Comparison of ENCODE assay signal across 16 mouse cellular contexts in genomic region chr11:79494976-79495800, GRCm38 (mm10). TPM values are rescaled to one million over a fixed set of nuclear protein-coding genes. Genes with fewer than 3 reads are reported as not detected.
DNase-seq lines count a peak whose midpoint lies in the region; ATAC-seq and TF ChIP-seq lines count a peak whose summit lies in the region.
"Had no signal": no experiment of that assay in that cellular context is flagged by ENCODE, and none has a peak within 500 bp of the region (broad histone marks: within the 10 kb centered on the region; RNA-seq: fewer than 3 reads in every experiment).

No protein-coding gene starts in this region.

- no peak for TF ChIP-seq CTCF in kidney, adult 2 months (conservative IDR thresholded peaks at IDR 0.05; ENCODE audit: insufficient read depth, insufficient read length, low read depth, low read length)
- no peak for TF ChIP-seq CTCF in C2C12 (IDR thresholded peaks at IDR 0.05; ENCODE audit: control insufficient read depth, insufficient read depth, insufficient read length)

- peaks cover 10% of the 10 kb centered on the region for H3K36me3 ChIP-seq in embryonic facial prominence, embryonic 14.5 days (ENCODE audit: control insufficient read depth, insufficient read depth, low read length)
- H3K36me3 ChIP-seq in embryonic facial prominence, embryonic 10.5 days (replicated peaks) = peaks cover 23% of the 10 kb centered on the region
- H3K36me3 ChIP-seq in kidney, adult 2 months (ENCODE audit: control insufficient read depth, insufficient read depth, low read length) = no peaks in the 10 kb centered on the region; the same call in 1 of the 2 replicates
- peaks cover 4% of the 10 kb centered on the region for H3K36me3 ChIP-seq in kidney, embryonic 14.5 days (ENCODE audit: control insufficient read depth, insufficient read depth, low read length)
- peaks cover 13% of the 10 kb centered on the region for H3K36me3 ChIP-seq in C2C12 (ENCODE audit: control insufficient read depth, insufficient read depth)
- H3K36me3 ChIP-seq in midbrain, embryonic 14.5 days (ENCODE audit: control insufficient read depth, insufficient read depth, low read length) = 0 out of 2 replicates have a peak, but pooled peaks cover 2% of the 10 kb centered on the region

- no peaks in the 10 kb centered on the region for H3K27me3 ChIP-seq in embryonic facial prominence, embryonic 14.5 days (replicated peaks; ENCODE audit: control insufficient read depth, insufficient read depth, low read length)
- H3K27me3 ChIP-seq in embryonic facial prominence, embryonic 10.5 days (replicated peaks; ENCODE audit: low read depth, poor library complexity, severe bottlenecking) = no peaks in the 10 kb centered on the region
- H3K27me3 ChIP-seq in kidney, adult 2 months (replicated peaks; ENCODE audit: control insufficient read depth, insufficient read depth, low read length) = no peaks in the 10 kb centered on the region
- no peaks in the 10 kb centered on the region for H3K27me3 ChIP-seq in kidney, embryonic 14.5 days (ENCODE audit: control insufficient read depth, insufficient read depth, low read length)
- H3K27me3 ChIP-seq in C2C12 (ENCODE audit: control insufficient read depth, insufficient read depth, insufficient read length) = no peaks in the 10 kb centered on the region
- H3K27me3 ChIP-seq in midbrain, embryonic 14.5 days (ENCODE audit: control insufficient read depth, insufficient read depth, low read length) = no peaks in the 10 kb centered on the region
- H3K27me3 ChIP-seq: limb, embryonic 15.5 days had no signal

- DNase-seq in embryonic facial prominence, embryonic 14.5 days (ENCODE audit: low spot score) = peak; percentile 22
- no peak for DNase-seq in embryonic facial prominence, embryonic 10.5 days (ENCODE audit: low spot score)
- DNase-seq in kidney, adult 2 months = peak; percentile 48
- DNase-seq in midbrain, embryonic 14.5 days = no peak
- DNase-seq: adrenal gland, postnatal 25 days; gastrocnemius, postnatal 10 days had no signal

- H3K79me3 ChIP-seq in C2C12 (ENCODE audit: low read depth) = no peaks in the 10 kb centered on the region

- no peaks in the 10 kb centered on the region for H3K79me2 ChIP-seq in C2C12 (ENCODE audit: control insufficient read depth, insufficient read depth)

- no peak for ATAC-seq in embryonic facial prominence, embryonic 14.5 days (ENCODE audit: low read depth)
- ATAC-seq in kidney, embryonic 14.5 days (ENCODE audit: low FRiP score, low TSS enrichment) = no peak
- ATAC-seq in megakaryocyte-erythroid progenitor cell, adult 5-6 weeks (replicated peaks; ENCODE audit: low FRiP score, low TSS enrichment, poor library complexity, severe bottlenecking) = no peak
- ATAC-seq in midbrain, embryonic 14.5 days (ENCODE audit: low FRiP score, low TSS enrichment) = no peak
- ATAC-seq: intestine, embryonic 16.5 days had no signal

- H3K4me1 ChIP-seq in embryonic facial prominence, embryonic 14.5 days (ENCODE audit: control insufficient read depth, insufficient read depth, low read length) = no peaks in the 10 kb centered on the region
- H3K4me1 ChIP-seq in embryonic facial prominence, embryonic 10.5 days = no peaks in the 10 kb centered on the region
- peaks cover 4% of the 10 kb centered on the region; the same call in 1 of the 2 replicates for H3K4me1 ChIP-seq in kidney, adult 2 months (ENCODE audit: control insufficient read depth, insufficient read depth, low read length)
- no peaks in the 10 kb centered on the region for H3K4me1 ChIP-seq in kidney, embryonic 14.5 days (ENCODE audit: control insufficient read depth, insufficient read depth, low read length)
- no peaks in the 10 kb centered on the region; the same call in 1 of the 2 replicates for H3K4me1 ChIP-seq in brown adipose tissue, adult 24 weeks (ENCODE audit: control insufficient read depth, insufficient read depth, insufficient read length, low read length)
- H3K4me1 ChIP-seq in midbrain, embryonic 14.5 days (ENCODE audit: control insufficient read depth, insufficient read depth, low read length) = no peaks in the 10 kb centered on the region
- H3K4me1 ChIP-seq: limb, embryonic 15.5 days had no signal

- no peak overlapping the region for H3K27ac ChIP-seq in embryonic facial prominence, embryonic 14.5 days (replicated peaks; ENCODE audit: low read depth, low read length)
- H3K27ac ChIP-seq in embryonic facial prominence, embryonic 10.5 days (replicated peaks) = no peak overlapping the region
- peak overlapping the region; percentile 60 for H3K27ac ChIP-seq in kidney, adult 2 months (ENCODE audit: insufficient read depth, low read depth, low read length)
- no peak overlapping the region for H3K27ac ChIP-seq in kidney, embryonic 14.5 days (ENCODE audit: low read depth, low read length)
- H3K27ac ChIP-seq in brown adipose tissue, adult 24 weeks (replicated peaks; ENCODE audit: low read depth, low read length) = no peak overlapping the region; the same call in 1 of the 2 replicates
- no peak overlapping the region for H3K27ac ChIP-seq in midbrain, embryonic 14.5 days (replicated peaks; ENCODE audit: low read depth, low read length)
- H3K27ac ChIP-seq: limb, embryonic 15.5 days; macrophage had no signal

- no peak for TF ChIP-seq POLR2A in kidney, adult 2 months (IDR thresholded peaks at IDR 0.05; ENCODE audit: low read depth, low read length)

- H3K9ac ChIP-seq in embryonic facial prominence, embryonic 14.5 days (ENCODE audit: low read depth, low read length) = no peak overlapping the region
- no peak overlapping the region for H3K9ac ChIP-seq in kidney, embryonic 14.5 days (ENCODE audit: low read depth, low read length)
- H3K9ac ChIP-seq in midbrain, embryonic 14.5 days (replicated peaks; ENCODE audit: low read length) = no peak overlapping the region
- H3K9ac ChIP-seq: limb, embryonic 15.5 days had no signal

- 75% methylated on average over 10 of the region's 10 CpGs for WGBS in embryonic facial prominence, embryonic 14.5 days
- WGBS in embryonic facial prominence, embryonic 10.5 days = 81% methylated on average over 10 of the region's 10 CpGs
- 33% methylated on average over 10 of the region's 10 CpGs for WGBS in kidney, adult 2 months
- WGBS in kidney, embryonic 14.5 days = 85% methylated on average over 10 of the region's 10 CpGs
- WGBS in midbrain, embryonic 14.5 days = 83% methylated on average over 10 of the region's 10 CpGs

- H3K4me3 ChIP-seq in embryonic facial prominence, embryonic 14.5 days (ENCODE audit: low read depth, low read length) = no peak overlapping the region
- H3K4me3 ChIP-seq in embryonic facial prominence, embryonic 10.5 days = no peak overlapping the region
- 0 out of 2 replicates have a peak overlapping the region, but pooled peaks have one; percentile 7 for H3K4me3 ChIP-seq in kidney, adult 2 months (ENCODE audit: insufficient read depth, low read depth, low read length)
- H3K4me3 ChIP-seq in kidney, embryonic 14.5 days (ENCODE audit: low read length) = no peak overlapping the region
- H3K4me3 ChIP-seq in C2C12 (ENCODE audit: insufficient read depth, poor library complexity, severe bottlenecking) = no peak overlapping the region
- peak overlapping the region; percentile 23; the same call in 1 of the 2 replicates for H3K4me3 ChIP-seq in brown adipose tissue, adult 24 weeks (ENCODE audit: insufficient read depth, low read depth, low read length)
- no peak overlapping the region for H3K4me3 ChIP-seq in midbrain, embryonic 14.5 days (replicated peaks; ENCODE audit: low read depth, low read length)
- H3K4me3 ChIP-seq: limb, embryonic 15.5 days had no signal

- H3K9me3 ChIP-seq in embryonic facial prominence, embryonic 14.5 days (ENCODE audit: control insufficient read depth, low read length) = no peaks in the 10 kb centered on the region
- H3K9me3 ChIP-seq in embryonic facial prominence, embryonic 10.5 days = no peaks in the 10 kb centered on the region
- no peaks in the 10 kb centered on the region for H3K9me3 ChIP-seq in kidney, embryonic 14.5 days (ENCODE audit: control insufficient read depth, low read length)
- no peaks in the 10 kb centered on the region for H3K9me3 ChIP-seq in midbrain, embryonic 14.5 days (ENCODE audit: control insufficient read depth, low read length)
- H3K9me3 ChIP-seq: limb, embryonic 15.5 days had no signal

- no peak overlapping the region for H3K4me2 ChIP-seq in embryonic facial prominence, embryonic 14.5 days (ENCODE audit: low read depth, low read length)
- H3K4me2 ChIP-seq in kidney, embryonic 14.5 days (replicated peaks; ENCODE audit: low read depth, low read length) = no peak overlapping the region
- no peak overlapping the region for H3K4me2 ChIP-seq in midbrain, embryonic 14.5 days (ENCODE audit: low read length)
- H3K4me2 ChIP-seq: limb, embryonic 15.5 days had no signal

- H3ac ChIP-seq in C2C12 (ENCODE audit: control insufficient read depth, insufficient read length, low read depth) = peak overlapping the region; percentile 33

RNA-seq across cellular contexts. Expression of gene Omg, which starts 8.7 kb away (rescaled TPM):
- polyA plus RNA-seq in embryonic facial prominence, embryonic 14.5 days (2014; fragmentation: Nextera tagmentation; extraction: Ambion mirVana) = 0.32 and 0.56 TPM in 2 replicates
- polyA plus RNA-seq in embryonic facial prominence, embryonic 10.5 days (2016; fragmentation: Nextera tagmentation; extraction: Ambion mirVana) = 0.12 and 0.24 TPM in 2 replicates
- 0.04 and 0.16 TPM in 2 replicates for polyA plus RNA-seq in kidney, adult 2 months (2012; rRNA removed)
- 0.44 and 0.46 TPM in 2 replicates for polyA plus RNA-seq in kidney, embryonic 14.5 days (2014; fragmentation: Nextera tagmentation; extraction: Ambion mirVana)
- 0.16 TPM for polyA plus RNA-seq in C2C12 (2012; fragmentation: generic; extraction: Trizol)
- polyA plus RNA-seq in brown adipose tissue, adult 24 weeks (2012; ENCODE audit: insufficient read depth, insufficient read length, missing spikeins) = not detected in 2 replicates
- total RNA-seq in megakaryocyte-erythroid progenitor cell, adult 5-6 weeks (2014; fragmentation: Nextera tagmentation) = 0.20 TPM in 1 of 2 replicates, not detected in the other
- 0.69 TPM in 1 of 2 replicates, not detected in the other for total RNA-seq in megakaryocyte-erythroid progenitor cell, adult 5-6 weeks (2017)
- 4.9 and 5.2 TPM in 2 replicates for polyA plus RNA-seq in midbrain, embryonic 14.5 days (2014; fragmentation: Nextera tagmentation; extraction: Ambion mirVana)
- total RNA-seq: heart, postnatal 10 days had no signal
- polyA plus RNA-seq: small intestine, adult 2 months had no signal

RNA-seq across cellular contexts. Expression of gene Evi2b, which starts 28.4 kb away (rescaled TPM):
- 2.8 and 3.2 TPM in 2 replicates for polyA plus RNA-seq in embryonic facial prominence, embryonic 14.5 days (2014; fragmentation: Nextera tagmentation; extraction: Ambion mirVana)
- 0.23 TPM in 1 of 2 replicates, not detected in the other for polyA plus RNA-seq in embryonic facial prominence, embryonic 10.5 days (2016; fragmentation: Nextera tagmentation; extraction: Ambion mirVana)
- 2.5 and 5.6 TPM in 2 replicates for polyA plus RNA-seq in kidney, adult 2 months (2012; rRNA removed)
- polyA plus RNA-seq in kidney, embryonic 14.5 days (2014; fragmentation: Nextera tagmentation; extraction: Ambion mirVana) = 0.20 TPM in 2 replicates
- 0.30 TPM for polyA plus RNA-seq in C2C12 (2012; fragmentation: generic; extraction: Trizol)
- 0.79 and 2.5 TPM in 2 replicates for polyA plus RNA-seq in brown adipose tissue, adult 24 weeks (2012; ENCODE audit: insufficient read depth, insufficient read length, missing spikeins)
- total RNA-seq in megakaryocyte-erythroid progenitor cell, adult 5-6 weeks (2014; fragmentation: Nextera tagmentation) = 94.9 and 96.8 TPM in 2 replicates
- total RNA-seq in megakaryocyte-erythroid progenitor cell, adult 5-6 weeks (2017) = 32.1 and 38.5 TPM in 2 replicates
- not detected in 2 replicates for polyA plus RNA-seq in midbrain, embryonic 14.5 days (2014; fragmentation: Nextera tagmentation; extraction: Ambion mirVana)

RNA-seq across cellular contexts. Expression of gene Evi2, which starts 35.2 kb away (rescaled TPM):
- polyA plus RNA-seq in embryonic facial prominence, embryonic 14.5 days (2014; fragmentation: Nextera tagmentation; extraction: Ambion mirVana) = 0.52 and 0.58 TPM in 2 replicates
- 1.1 and 1.5 TPM in 2 replicates for polyA plus RNA-seq in embryonic facial prominence, embryonic 10.5 days (2016; fragmentation: Nextera tagmentation; extraction: Ambion mirVana)
- 0.16 and 0.30 TPM in 2 replicates for polyA plus RNA-seq in kidney, adult 2 months (2012; rRNA removed)
- 1.2 and 1.7 TPM in 2 replicates for polyA plus RNA-seq in kidney, embryonic 14.5 days (2014; fragmentation: Nextera tagmentation; extraction: Ambion mirVana)
- polyA plus RNA-seq in C2C12 (2012; fragmentation: generic; extraction: Trizol) = 0.07 TPM
- not detected in 2 replicates for polyA plus RNA-seq in brown adipose tissue, adult 24 weeks (2012; ENCODE audit: insufficient read depth, insufficient read length, missing spikeins)
- 3.5 and 14.8 TPM in 2 replicates for total RNA-seq in megakaryocyte-erythroid progenitor cell, adult 5-6 weeks (2014; fragmentation: Nextera tagmentation)
- 1.7 and 3.5 TPM in 2 replicates for total RNA-seq in megakaryocyte-erythroid progenitor cell, adult 5-6 weeks (2017)
- polyA plus RNA-seq in midbrain, embryonic 14.5 days (2014; fragmentation: Nextera tagmentation; extraction: Ambion mirVana) = 1.1 TPM in 2 replicates
- total RNA-seq: adrenal gland, postnatal 25 days; left cerebral cortex, adult 18-20 months had no signal

RNA-seq across cellular contexts. Expression of gene Evi2a, which starts 35.2 kb away (rescaled TPM):
- 5.1 and 6.0 TPM in 2 replicates for polyA plus RNA-seq in embryonic facial prominence, embryonic 14.5 days (2014; fragmentation: Nextera tagmentation; extraction: Ambion mirVana)
- polyA plus RNA-seq in embryonic facial prominence, embryonic 10.5 days (2016; fragmentation: Nextera tagmentation; extraction: Ambion mirVana) = 1.6 and 3.0 TPM in 2 replicates
- polyA plus RNA-seq in kidney, adult 2 months (2012; rRNA removed) = 3.1 and 5.3 TPM in 2 replicates
- polyA plus RNA-seq in kidney, embryonic 14.5 days (2014; fragmentation: Nextera tagmentation; extraction: Ambion mirVana) = 2.9 and 3.2 TPM in 2 replicates
- 12.9 TPM for polyA plus RNA-seq in C2C12 (2012; fragmentation: generic; extraction: Trizol)
- 4.7 and 6.5 TPM in 2 replicates for polyA plus RNA-seq in brown adipose tissue, adult 24 weeks (2012; ENCODE audit: insufficient read depth, insufficient read length, missing spikeins)
- 6.2 and 12.1 TPM in 2 replicates for total RNA-seq in megakaryocyte-erythroid progenitor cell, adult 5-6 weeks (2014; fragmentation: Nextera tagmentation)
- total RNA-seq in megakaryocyte-erythroid progenitor cell, adult 5-6 weeks (2017) = 3.1 and 10.1 TPM in 2 replicates
- polyA plus RNA-seq in midbrain, embryonic 14.5 days (2014; fragmentation: Nextera tagmentation; extraction: Ambion mirVana) = 2.9 and 4.8 TPM in 2 replicates

Comparison
In these comparisons a context has a peak if more than half of its experiments do, and no peak if none do; other contexts are left out.
1. DNase-seq: peak in embryonic facial prominence, embryonic 14.5 days (single experiment) and kidney, adult 2 months (single experiment); none in embryonic facial prominence, embryonic 10.5 days (single experiment) and midbrain, embryonic 14.5 days (single experiment).
2. H3K4me3 ChIP-seq: peak in kidney, adult 2 months (single experiment) and brown adipose tissue, adult 24 weeks (single experiment); none in embryonic facial prominence, embryonic 14.5 days (single experiment), embryonic facial prominence, embryonic 10.5 days (single experiment), kidney, embryonic 14.5 days (single experiment), C2C12 (single experiment) and midbrain, embryonic 14.5 days (single experiment).